Mouse (Mus musculus) stomach, embryonic 16.5 days (tissue): ENCODE measurements around the gene Cflar. TPM values are rescaled to one million over a fixed set of nuclear protein-coding genes. Genes with fewer than 3 reads are reported as not detected.
"Not testable (repeated sequence)": the region's sequence is repeated elsewhere in the genome, so short reads cannot be mapped to it uniquely, and the experiment has no call there.

ENCODE experiments used
- ATAC-seq: fragments of 200-750 bp; cut with Nextera tagmentation; 2 replicates; pipeline ENCODE4 v1.8.0; 2017; ENCODE audit warnings: moderate number of reproducible peaks, moderate TSS enrichment; ENCODE audit not compliant: insufficient read depth, low FRiP score
- H3K27ac ChIP-seq: fragments of 300-500 bp; sonication (generic); 2 replicates; pipeline ENCODE4 v1.5.1; 2014; ENCODE audit warnings: low read length
- H3K27me3 ChIP-seq: fragments of 300-500 bp; sonication (generic); 2 replicates; pipeline ENCODE4 v1.6.1; 2014; ENCODE audit warnings: low read length, control low read depth, mixed read lengths; ENCODE audit not compliant: control insufficient read depth, insufficient read depth
- H3K36me3 ChIP-seq: fragments of 300-500 bp; sonication (generic); 2 replicates; pipeline ENCODE4 v1.6.1; 2014; ENCODE audit warnings: low read length; ENCODE audit not compliant: control insufficient read depth, insufficient read depth
- H3K4me1 ChIP-seq: fragments of 300-500 bp; sonication (generic); 2 replicates; pipeline ENCODE4 v1.6.1; 2014; ENCODE audit warnings: low read length, control low read depth, mixed read lengths; ENCODE audit not compliant: control insufficient read depth, insufficient read depth
- H3K4me2 ChIP-seq: fragments of 300-500 bp; sonication (generic); 2 replicates; pipeline ENCODE4 v1.6.1; 2014; ENCODE audit warnings: low read depth, low read length, mixed read lengths
- H3K4me3 ChIP-seq: fragments of 300-500 bp; sonication (generic); replicated peaks from 2 replicates; pipeline ENCODE4 v1.5.1; 2014; ENCODE audit warnings: mild to moderate bottlenecking, low read length
- H3K9ac ChIP-seq: fragments of 300-500 bp; sonication (generic); 2 replicates; pipeline ENCODE4 v1.6.1; 2014; ENCODE audit warnings: low read length
- H3K9me3 ChIP-seq: fragments of 300-500 bp; sonication (generic); replicated peaks from 2 replicates; pipeline ENCODE4 v1.6.1; 2016; ENCODE audit warnings: low read length, control low read depth; ENCODE audit not compliant: control insufficient read depth
- WGBS: fragments of 180-500 bp; shearing (Covaris S2); extraction: QIAGEN DNeasy Blood & Tissue Kit; methylation state at CpG from one replicate; pipeline ENCODE4 v1.1.7; 2014; 5-methylcytosine and 5-hydroxymethylcytosine counted together
- polyA plus RNA-seq: library from polyadenylated mRNA; unstranded; fragments of >200 nt; fragmentation: Nextera tagmentation; extraction: Ambion mirVana; gene quantifications from 2 replicates; pipeline ENCODE4 v1.2.1, GENCODE M21; 2015

Cflar gene
- polyA plus RNA-seq: 34.2 and 37.4 TPM in 2 replicates

- no peaks in the 10 kb centered on the region for H3K9me3 ChIP-seq
- peak within 1 kb of the TSS; percentile 72 for H3K4me3 ChIP-seq
- H3K27me3 ChIP-seq: no peaks in the 10 kb centered on the region
- H3K27ac ChIP-seq: peak within 1 kb of the TSS; percentile 100
- under 1% methylated on average over 45 of the region's 45 CpGs for WGBS
- no peaks in the 10 kb centered on the region for H3K36me3 ChIP-seq
- H3K4me2 ChIP-seq: peak within 1 kb of the TSS; percentile 81
- peak within 1 kb of the TSS; percentile 94 for H3K9ac ChIP-seq
- peak; percentile 72 for ATAC-seq
- H3K4me1 ChIP-seq: peaks cover 5% of the 10 kb centered on the region; the same call in 1 of the 2 replicates
These were observed at the start of gene Cflar for GRCm38 (mm10) chr1:58711365-58712016. Gene Cflar (plus strand): TSS chr1:58711508.

GRCm38 (mm10) chr1:58662671-58663070 lies 48.6 kb upstream of the Cflar start:
- not testable (repeated sequence) for H3K4me3 ChIP-seq, H3K36me3 ChIP-seq, ATAC-seq, H3K4me1 ChIP-seq, H3K9me3 ChIP-seq, H3K27ac ChIP-seq, H3K9ac ChIP-seq, H3K4me2 ChIP-seq, H3K27me3 ChIP-seq
- 94% methylated on average over 5 of the region's 5 CpGs for WGBS

DNA sequence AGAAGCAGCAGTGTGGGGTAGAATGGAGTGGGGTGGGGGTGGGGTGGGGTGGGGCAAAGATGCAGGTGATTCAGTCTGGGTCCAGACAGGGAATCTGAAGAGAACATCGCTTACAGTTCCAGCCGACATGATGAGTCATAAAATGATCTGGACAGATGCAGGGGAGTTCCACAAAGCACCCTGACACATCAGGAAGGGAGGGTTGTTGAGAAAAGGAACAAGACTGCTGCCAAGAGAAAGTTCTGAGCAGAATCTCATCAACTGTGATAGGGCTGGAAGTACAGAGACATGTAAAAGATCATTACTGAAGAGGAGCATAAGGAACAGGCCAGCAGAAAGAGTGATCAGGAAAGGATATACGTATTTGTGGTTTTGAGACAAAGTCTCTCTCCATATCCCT lies 47.9 kb upstream of the Cflar start:
- H3K36me3 ChIP-seq, H3K27me3 ChIP-seq, H3K4me2 ChIP-seq, H3K9me3 ChIP-seq, H3K4me3 ChIP-seq, H3K27ac ChIP-seq, ATAC-seq, H3K4me1 ChIP-seq, H3K9ac ChIP-seq: not testable (repeated sequence)
- 86% methylated on average over 3 of the region's 3 CpGs for WGBS

DNA sequence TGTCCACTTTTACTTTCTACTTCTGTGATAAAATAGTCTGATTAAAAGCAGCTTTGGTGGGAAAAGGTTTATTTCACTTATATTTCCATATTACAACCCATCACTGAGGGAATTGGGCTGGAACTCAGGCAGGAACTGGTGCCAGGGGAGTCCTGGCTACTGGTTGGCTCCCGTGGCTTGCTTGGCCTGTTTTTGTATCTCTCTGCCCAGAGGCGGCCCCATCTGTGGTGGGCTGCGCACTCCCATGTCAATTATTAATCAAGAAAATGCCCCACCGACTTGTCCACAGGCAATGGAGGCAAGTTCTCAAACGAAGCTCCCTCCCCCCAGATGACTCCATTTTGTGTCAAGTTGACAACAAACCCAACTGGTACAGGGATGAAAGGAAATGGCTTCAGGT lies 43.1 kb upstream of the Cflar start:
- ATAC-seq: no peak
- Histone ChIP-seq H3K4me2 (no peak overlapping the region), H3K4me1 (no peaks in the 10 kb centered on the region), H3K9ac (no peak overlapping the region), H3K4me3 (no peak overlapping the region), H3K27me3 (no peaks in the 10 kb centered on the region), H3K27ac (no peak overlapping the region), H3K9me3 (no peaks in the 10 kb centered on the region), H3K36me3 (no peaks in the 10 kb centered on the region)
- 77% methylated on average over 5 of the region's 5 CpGs for WGBS

DNA sequence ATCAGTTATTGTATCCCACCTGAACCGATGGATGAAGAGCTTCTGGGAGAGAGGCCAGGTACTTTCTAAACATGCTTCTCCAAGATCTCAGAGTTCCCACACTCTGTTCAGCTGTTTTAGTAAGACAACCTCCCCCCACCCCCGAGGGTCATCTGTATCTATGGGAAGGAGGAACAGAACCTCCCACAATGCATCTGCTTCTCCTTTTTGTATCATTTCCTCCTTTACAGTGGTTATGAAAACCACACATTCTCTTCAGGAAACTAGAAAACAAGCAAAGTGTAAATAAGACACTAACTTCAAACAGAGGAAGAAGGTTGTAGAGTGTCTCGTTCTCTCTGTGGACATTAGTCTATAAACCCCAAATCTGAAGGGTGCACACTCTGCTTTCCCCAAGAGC lies 41.7 kb upstream of the Cflar start:
- H3K27ac ChIP-seq, H3K9me3 ChIP-seq, H3K4me3 ChIP-seq, H3K9ac ChIP-seq, H3K27me3 ChIP-seq, ATAC-seq, H3K36me3 ChIP-seq, H3K4me2 ChIP-seq, H3K4me1 ChIP-seq: not testable (repeated sequence)
- WGBS: 78% methylated on average over 3 of the region's 3 CpGs

DNA sequence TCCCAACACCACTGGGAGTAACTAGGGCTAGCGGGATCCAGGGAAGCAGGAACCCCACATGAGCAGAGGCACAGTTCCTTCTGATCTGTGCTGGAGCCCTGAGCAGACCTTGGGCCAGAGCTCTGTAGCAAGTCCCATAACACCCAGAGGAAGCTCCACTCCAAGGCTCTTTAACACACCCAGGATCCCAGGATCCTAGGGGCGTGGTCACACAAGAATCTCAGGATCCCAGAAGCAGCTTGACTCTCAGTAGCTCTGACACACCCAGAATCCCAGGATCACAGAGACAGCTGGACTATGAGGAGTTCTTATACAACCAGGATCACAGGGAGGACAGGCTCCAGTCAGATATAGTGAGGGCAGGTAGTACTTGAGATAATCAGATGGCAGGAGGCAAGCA lies 39.2 kb upstream of the Cflar start:
- no peaks in the 10 kb centered on the region for H3K27me3 ChIP-seq
- no peak overlapping the region for H3K4me3 ChIP-seq
- no peak overlapping the region for H3K9ac ChIP-seq
- no peak overlapping the region for H3K4me2 ChIP-seq
- no peak overlapping the region for H3K27ac ChIP-seq
- H3K36me3 ChIP-seq: no peaks in the 10 kb centered on the region
- 87% methylated on average over 2 of the region's 2 CpGs for WGBS
- no peaks in the 10 kb centered on the region for H3K4me1 ChIP-seq
- ATAC-seq: no peak
- no peaks in the 10 kb centered on the region for H3K9me3 ChIP-seq

DNA sequence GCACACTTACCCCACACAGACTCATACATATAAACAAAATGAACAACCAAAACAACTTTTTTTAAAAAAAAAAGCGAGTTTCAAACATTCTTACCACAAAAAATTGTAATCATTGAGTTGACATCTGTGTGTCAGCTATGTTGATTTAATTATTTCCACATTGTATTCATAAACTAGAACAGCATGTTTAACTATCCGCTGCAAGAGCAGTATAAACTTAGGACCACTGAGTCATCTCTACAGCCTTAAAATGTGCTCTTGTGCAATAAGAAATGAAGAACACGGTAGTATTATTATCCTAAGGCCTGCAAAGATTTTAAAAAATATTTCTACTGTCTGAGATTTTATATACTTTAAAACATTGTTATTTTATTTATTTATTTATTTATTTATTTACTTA lies 36.3 kb upstream of the Cflar start:
- Histone ChIP-seq H3K27me3 (no peaks in the 10 kb centered on the region), H3K9me3 (no peaks in the 10 kb centered on the region), H3K36me3 (no peaks in the 10 kb centered on the region), H3K27ac (no peak overlapping the region), H3K4me2 (no peak overlapping the region), H3K9ac (no peak overlapping the region), H3K4me1 (no peaks in the 10 kb centered on the region), H3K4me3 (no peak overlapping the region)
- WGBS: 85% methylated on average over 3 of the region's 3 CpGs
- no peak for ATAC-seq

- Histone ChIP-seq H3K9me3 (no peaks in the 10 kb centered on the region), H3K27ac (no peak overlapping the region), H3K4me2 (no peak overlapping the region), H3K27me3 (no peaks in the 10 kb centered on the region), H3K9ac (no peak overlapping the region), H3K36me3 (no peaks in the 10 kb centered on the region), H3K4me1 (no peaks in the 10 kb centered on the region), H3K4me3 (no peak overlapping the region)
- 88% methylated on average over 1 of the region's 1 CpGs for whole genome bisulfite sequencing
- ATAC-seq: no peak
These were observed 33.7 kb upstream of the Cflar start for GRCm38 (mm10) chr1:58677575-58677974.

DNA sequence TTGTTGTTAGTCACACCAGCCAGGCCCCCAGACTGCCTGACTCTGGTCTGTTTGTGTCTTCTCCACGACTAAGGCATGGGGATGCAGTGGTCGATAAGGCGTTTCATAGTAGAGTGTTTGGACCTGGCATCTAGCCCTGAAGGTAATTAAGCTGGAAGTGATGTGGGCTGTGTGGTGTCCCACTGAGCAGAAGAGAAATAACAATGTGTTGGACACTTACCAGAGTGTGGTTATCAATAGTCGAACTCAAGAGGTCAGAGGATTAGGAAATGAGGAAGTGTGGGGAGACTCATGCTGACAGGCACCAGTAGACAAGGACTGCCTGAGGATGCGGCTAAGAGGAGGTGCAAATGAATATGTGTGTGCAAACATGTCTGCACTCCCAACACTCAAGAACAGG lies 32.9 kb upstream of the Cflar start:
- H3K27ac ChIP-seq, H3K27me3 ChIP-seq, H3K4me2 ChIP-seq, H3K9ac ChIP-seq, H3K4me3 ChIP-seq, H3K36me3 ChIP-seq, H3K9me3 ChIP-seq, H3K4me1 ChIP-seq, ATAC-seq: not testable (repeated sequence)
- 65% methylated on average over 5 of the region's 5 CpGs for WGBS
